Mouse (Mus musculus): ENCODE results near the gene Dimt1. TPM values are rescaled to one million over a fixed set of nuclear protein-coding genes. Genes with fewer than 3 reads are reported as not detected.
"Not testable (repeated sequence)": the region's sequence is repeated elsewhere in the genome, so short reads cannot be mapped to it uniquely, and the experiment has no call there.

Gene Dimt1
- total RNA-seq, 2 experiments from 2014 or later, result 11.5 to 12.7 TPM

GRCm38 (mm10) chr13:106960557-106960956 lies 13.6 kb downstream of the Dimt1 start:
- no peak for DNase-seq (ENCODE audit: low spot score in 2 of 2)

- no peak for DNase-seq (ENCODE audit: low spot score in 2 of 2)
Observed at GRCm38 (mm10) chr13:106961496-106961895, 14.6 kb downstream of the Dimt1 start.

DNA sequence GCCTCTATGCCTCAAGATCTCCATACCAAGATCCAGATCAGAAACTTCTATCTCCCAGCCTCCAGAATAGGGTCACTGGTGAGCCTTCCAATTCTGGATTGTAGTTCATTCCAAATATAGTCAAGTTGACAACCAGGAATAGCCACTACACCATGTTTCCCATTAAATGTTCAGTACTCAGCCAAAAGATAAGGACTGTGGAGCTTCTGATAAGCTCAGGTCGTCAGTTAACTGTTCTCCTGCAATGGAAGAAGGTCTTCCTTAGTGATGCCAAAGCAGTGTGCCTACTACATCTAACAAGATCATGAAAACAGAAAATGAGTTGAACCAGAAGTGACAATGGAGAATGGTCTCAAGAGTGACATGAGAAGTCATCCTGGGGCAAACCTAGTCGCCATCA lies 50.0 kb downstream of the Dimt1 start:
- no peak for DNase-seq (ENCODE audit: low spot score in 2 of 2)

GRCm38 (mm10) chr13:106997557-106997956 lies 50.6 kb downstream of the Dimt1 start:
- not testable (repeated sequence) for DNase-seq (ENCODE audit: low spot score in 2 of 2)

GRCm38 (mm10) chr13:106998026-106998425 lies 51.1 kb downstream of the Dimt1 start:
- no peak for DNase-seq (ENCODE audit: low spot score in 2 of 2)

- DNase-seq (ENCODE audit: low spot score in 2 of 2), result no peak
Observed at GRCm38 (mm10) chr13:106998671-106999070, 51.7 kb downstream of the Dimt1 start.

- DNase-seq (ENCODE audit: low spot score in 2 of 2), result no peak
Observed at GRCm38 (mm10) chr13:107003211-107003610, 56.3 kb downstream of the Dimt1 start.

GRCm38 (mm10) chr13:107008174-107008573 lies 61.2 kb downstream of the Dimt1 start:
- DNase-seq (ENCODE audit: low spot score in 2 of 2), result no peak

Other genes with a start within 250 kb of the Dimt1 start
- 10 to 100 TPM; 25.6 to 28.0 TPM for gene Ipo11, start 10.2 kb upstream of the Dimt1 start, total RNA-seq (2021)
- 10 to 100 TPM; 42.5 to 53.4 TPM for gene Kif2a, start 75.0 kb downstream of the Dimt1 start, total RNA-seq (2021)

Measured in gastrocnemius, postnatal 4 days (tissue).